Mouse (Mus musculus): ENCODE data around the gene Clhc1.

GRCm38 (mm10) chr11:29538201-29538600 is 9.5 kb upstream of the Clhc1 start:
- TF ChIP-seq CTCF (IDR thresholded peaks at IDR 0.05; ENCODE audit: low read depth): no peak
- TF ChIP-seq EP300 (optimal IDR thresholded peaks at IDR 0.05): no peak

All from stomach, postnatal 0 days (tissue).